Comparison of ENCODE assay signal across 23 mouse cellular contexts in genomic region chr4:59640720-59641119, GRCm38 (mm10). TPM values are rescaled to one million over a fixed set of nuclear protein-coding genes. Genes with fewer than 3 reads are reported as not detected.
DNase-seq lines count a peak whose midpoint lies in the region; ATAC-seq and TF ChIP-seq lines count a peak whose summit lies in the region.
"Had no signal": no experiment of that assay in that cellular context is flagged by ENCODE, and none has a peak within 500 bp of the region (broad histone marks: within the 10 kb centered on the region; RNA-seq: fewer than 3 reads in every experiment).

No protein-coding gene starts in this region.

- no peaks in the 10 kb centered on the region for H3K9me3 ChIP-seq in heart, embryonic 11.5 days (replicated peaks; ENCODE audit: control insufficient read depth, low read length)
- H3K9me3 ChIP-seq in liver, embryonic 11.5 days (ENCODE audit: control insufficient read depth, low read length): no peaks in the 10 kb centered on the region
- H3K9me3 ChIP-seq in lung, postnatal 0 days (ENCODE audit: low read length): no peaks in the 10 kb centered on the region
- H3K9me3 ChIP-seq: hindbrain, embryonic 12.5 days; midbrain, embryonic 12.5 days; neural tube, embryonic 15.5 days had no signal

- no peak overlapping the region for H3K4me2 ChIP-seq in heart, embryonic 11.5 days
- no peak overlapping the region for H3K4me2 ChIP-seq in liver, embryonic 11.5 days
- H3K4me2 ChIP-seq in lung, postnatal 0 days (replicated peaks; ENCODE audit: low read depth, low read length): no peak overlapping the region
- H3K4me2 ChIP-seq: hindbrain, embryonic 12.5 days; midbrain, embryonic 12.5 days; neural tube, embryonic 15.5 days had no signal

- H3K27ac ChIP-seq in heart, embryonic 11.5 days (ENCODE audit: low read depth, low read length): peak overlapping the region; percentile 46; the same call in 1 of the 2 replicates
- H3K27ac ChIP-seq in liver, embryonic 11.5 days (ENCODE audit: low read depth, low read length): no peak overlapping the region
- H3K27ac ChIP-seq in lung, postnatal 0 days (ENCODE audit: low read length): 0 out of 2 replicates have a peak overlapping the region, but pooled peaks have one; percentile 20
- H3K27ac ChIP-seq in cerebellum, adult 2 months (ENCODE audit: insufficient read depth, low read length): no peak overlapping the region
- H3K27ac ChIP-seq: gastrocnemius, adult 2 months; hindbrain, embryonic 12.5 days; liver, embryonic 14.5 days; midbrain, embryonic 12.5 days; neural tube, embryonic 15.5 days had no signal

- TF ChIP-seq POLR2A in cerebellum, adult 2 months (IDR thresholded peaks at IDR 0.05; ENCODE audit: borderline replicate concordance, insufficient read depth, low read length): no peak

- H3K4me1 ChIP-seq in heart, embryonic 11.5 days (ENCODE audit: control insufficient read depth, insufficient read depth, low read length): peaks cover 35% of the 10 kb centered on the region
- H3K4me1 ChIP-seq in liver, embryonic 11.5 days (replicated peaks; ENCODE audit: control insufficient read depth, insufficient read depth, low read length): peaks cover 44% of the 10 kb centered on the region
- no peaks in the 10 kb centered on the region; the same call in 1 of the 2 replicates for H3K4me1 ChIP-seq in lung, postnatal 0 days (ENCODE audit: insufficient read depth, low read depth, low read length)
- no peaks in the 10 kb centered on the region for H3K4me1 ChIP-seq in cerebellum, adult 2 months (ENCODE audit: control insufficient read depth, insufficient read depth, low read length)

- no peak for ATAC-seq in heart, embryonic 11.5 days (replicated peaks; ENCODE audit: insufficient number of reproducible peaks, low FRiP score, low TSS enrichment)
- ATAC-seq in liver, embryonic 11.5 days (replicated peaks; ENCODE audit: low FRiP score): 0 out of 2 replicates have a peak, but pooled peaks have one; percentile 37
- peak; percentile 64 for ATAC-seq in lung, postnatal 0 days
- ATAC-seq: CD4-positive, CD25-positive, alpha-beta regulatory T cell, adult 4 months; forebrain, embryonic 14.5 days had no signal

- no peaks in the 10 kb centered on the region for H3K27me3 ChIP-seq in heart, embryonic 11.5 days (ENCODE audit: control insufficient read depth, insufficient read depth, low read length)
- H3K27me3 ChIP-seq in liver, embryonic 11.5 days (replicated peaks; ENCODE audit: control insufficient read depth, insufficient read depth, low read length): no peaks in the 10 kb centered on the region
- no peaks in the 10 kb centered on the region for H3K27me3 ChIP-seq in lung, postnatal 0 days (replicated peaks; ENCODE audit: insufficient read depth, low read length)
- H3K27me3 ChIP-seq in cerebellum, adult 2 months (ENCODE audit: control insufficient read depth, insufficient read depth, low read length): no peaks in the 10 kb centered on the region
- H3K27me3 ChIP-seq: hindbrain, embryonic 12.5 days; midbrain, embryonic 12.5 days; neural tube, embryonic 15.5 days had no signal

- H3K9ac ChIP-seq in heart, embryonic 11.5 days (ENCODE audit: low read depth, low read length): no peak overlapping the region
- H3K9ac ChIP-seq in liver, embryonic 11.5 days (ENCODE audit: low read depth, low read length): no peak overlapping the region
- H3K9ac ChIP-seq in lung, postnatal 0 days (replicated peaks; ENCODE audit: low read depth): no peak overlapping the region
- H3K9ac ChIP-seq: hindbrain, embryonic 12.5 days; liver, embryonic 14.5 days; midbrain, embryonic 12.5 days; neural tube, embryonic 15.5 days had no signal

- peak; percentile 20; the same call in 1 of the 2 replicates for TF ChIP-seq EP300 in lung, postnatal 0 days (IDR thresholded peaks at IDR 0.05)

- H3K4me3 ChIP-seq in heart, embryonic 11.5 days (ENCODE audit: low read depth, low read length): no peak overlapping the region
- no peak overlapping the region for H3K4me3 ChIP-seq in liver, embryonic 11.5 days (ENCODE audit: low read depth, low read length)
- H3K4me3 ChIP-seq in lung, postnatal 0 days (ENCODE audit: low read depth, low read length): no peak overlapping the region
- H3K4me3 ChIP-seq in cerebellum, adult 2 months (replicated peaks; ENCODE audit: insufficient read depth, low read depth, low read length): no peak overlapping the region
- H3K4me3 ChIP-seq: gastrocnemius, adult 2 months; hindbrain, embryonic 12.5 days; midbrain, embryonic 12.5 days; neural tube, embryonic 15.5 days had no signal

- DNase-seq in heart, adult 8-10 months (ENCODE audit: low spot score): no peak
- DNase-seq in liver, embryonic 11.5 days (ENCODE audit: low spot score): no peak
- no peak for DNase-seq in liver
- peak; percentile 33 for DNase-seq in fat pad, adult 2 months (ENCODE audit: extremely low read depth, low read depth, low spot score)
- peak; percentile 52 for DNase-seq in lung, postnatal 0 days (ENCODE audit: low spot score)
- DNase-seq in cerebellum, adult 2 months: no peak
- DNase-seq: adrenal gland, postnatal 25 days; cerebellum, adult 9-10 months; gastrocnemius, adult 2 months; kidney, adult 11 months; kidney, postnatal 25 days; layer of hippocampus, postnatal 36 days; right cerebral cortex, adult 18-20 months; right cerebral cortex, postnatal 4 days; thymus, adult 18-20 months; thymus, postnatal 4 days had no signal

- no peaks in the 10 kb centered on the region for H3K36me3 ChIP-seq in heart, embryonic 11.5 days (ENCODE audit: control insufficient read depth, insufficient read depth, low read length)
- H3K36me3 ChIP-seq in liver, embryonic 11.5 days (ENCODE audit: control insufficient read depth, insufficient read depth, low read length): no peaks in the 10 kb centered on the region
- no peaks in the 10 kb centered on the region for H3K36me3 ChIP-seq in lung, postnatal 0 days (ENCODE audit: insufficient read depth, low read length)
- H3K36me3 ChIP-seq: hindbrain, embryonic 12.5 days; midbrain, embryonic 12.5 days; neural tube, embryonic 15.5 days had no signal

- 61% methylated on average over 2 of the region's 2 CpGs for WGBS in heart, embryonic 11.5 days (ENCODE audit: insufficient replicate concordance)
- 71% methylated on average over 2 of the region's 2 CpGs for WGBS in liver, embryonic 11.5 days
- 64% methylated on average over 2 of the region's 2 CpGs for WGBS in lung, postnatal 0 days
- WGBS in cerebellum, adult 2 months: 63% methylated on average over 2 of the region's 2 CpGs

- TF ChIP-seq CTCF in lung, postnatal 0 days (IDR thresholded peaks at IDR 0.05): no peak
- no peak for TF ChIP-seq CTCF in cerebellum, adult 2 months (IDR thresholded peaks at IDR 0.05; ENCODE audit: borderline replicate concordance, insufficient read depth, low read depth, low read length)

RNA-seq across cellular contexts. Expression of gene E130308A19Rik, which starts 14.7 kb away (rescaled TPM):
- 27.0 and 30.5 TPM in 2 replicates for polyA plus RNA-seq in heart, embryonic 11.5 days (2014; fragmentation: Nextera tagmentation; extraction: Ambion mirVana)
- 1 to 10 TPM; 6.2 to 7.7 (median 7.2) TPM for total RNA-seq in heart, adult 8-10 months (2022)
- 18.5 and 23.5 TPM in 2 replicates for polyA plus RNA-seq in liver, embryonic 11.5 days (2014; fragmentation: Nextera tagmentation; extraction: Ambion mirVana)
- polyA plus RNA-seq in lung, postnatal 0 days (2015; fragmentation: Nextera tagmentation; extraction: Ambion mirVana): 16.4 and 16.9 TPM in 2 replicates
- 8.8 and 10.4 TPM in 2 replicates for polyA plus RNA-seq in cerebellum, adult 2 months (2012; rRNA removed)

RNA-seq across cellular contexts. Expression of gene Hsdl2, which starts 59.4 kb away (rescaled TPM):
- polyA plus RNA-seq in heart, embryonic 11.5 days (2014; fragmentation: Nextera tagmentation; extraction: Ambion mirVana): 30.8 and 34.2 TPM in 2 replicates
- 100 to 1,000 TPM; 207 to 255 (median 235) TPM for total RNA-seq in heart, adult 8-10 months (2022)
- 22.4 and 25.8 TPM in 2 replicates for polyA plus RNA-seq in liver, embryonic 11.5 days (2014; fragmentation: Nextera tagmentation; extraction: Ambion mirVana)
- 21.7 and 24.4 TPM in 2 replicates for polyA plus RNA-seq in lung, postnatal 0 days (2015; fragmentation: Nextera tagmentation; extraction: Ambion mirVana)
- polyA plus RNA-seq in cerebellum, adult 2 months (2012; rRNA removed): 58.4 and 59.0 TPM in 2 replicates

Comparison
In these comparisons a context has a peak if more than half of its experiments do, and no peak if none do; other contexts are left out.
1. H3K27ac ChIP-seq: peak in heart, embryonic 11.5 days (single experiment) and lung, postnatal 0 days (single experiment); none in liver, embryonic 11.5 days (single experiment) and cerebellum, adult 2 months (single experiment).
2. DNase-seq: peak in fat pad, adult 2 months (single experiment) and lung, postnatal 0 days (single experiment); none in heart, adult 8-10 months (single experiment), liver, embryonic 11.5 days (single experiment), liver (single experiment) and cerebellum, adult 2 months (0 of 2).